Mouse (Mus musculus): ENCODE data around the gene Neil1. TPM values are rescaled to one million over a fixed set of nuclear protein-coding genes. Genes with fewer than 3 reads are reported as not detected.

Neil1 gene
- polyA plus RNA-seq (2015; fragmentation: Nextera tagmentation; extraction: Ambion mirVana): 8.4 and 8.9 TPM in 2 replicates

DNA sequence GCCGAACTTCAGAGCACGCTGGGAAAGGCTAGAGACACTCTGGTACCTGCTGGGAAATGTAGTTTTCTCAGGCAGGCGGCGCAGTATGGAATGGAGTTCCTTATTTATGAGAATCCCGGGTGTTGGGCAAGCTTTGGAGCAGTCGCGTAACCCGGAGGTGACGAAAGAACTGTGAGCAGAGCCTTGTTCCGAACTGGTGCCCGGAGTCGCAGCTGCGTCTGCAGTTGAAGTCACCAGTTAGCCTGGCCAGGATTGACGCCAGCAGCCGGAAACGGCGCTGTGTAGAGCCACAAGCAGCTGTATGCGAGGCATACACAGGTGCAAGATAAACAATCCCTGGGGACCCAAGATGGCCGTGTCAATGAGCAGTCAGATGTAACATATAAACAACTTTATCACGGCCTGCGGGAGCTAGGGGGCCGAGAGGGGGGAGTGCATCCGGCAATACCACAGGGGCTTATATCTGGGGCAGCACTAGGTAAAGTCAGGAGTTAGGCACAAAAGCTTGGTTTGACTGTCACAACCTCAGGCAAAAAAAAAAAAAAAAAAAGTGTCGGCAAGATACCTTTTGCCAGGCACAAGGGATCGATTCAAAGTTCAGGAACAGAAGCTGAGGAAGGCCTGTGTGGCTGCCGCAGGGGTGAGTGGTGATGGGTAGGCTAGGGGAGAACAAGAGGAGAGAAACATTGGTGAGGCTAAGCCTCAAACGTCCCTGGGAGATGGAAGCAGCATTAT lies at the start of gene Neil1:
Gene Neil1, minus strand, starts transcription at position 162 of the 735 bp plus-strand sequence.
- peak; percentile 90 for ATAC-seq (ENCODE audit: insufficient read depth, low FRiP score)
- Histone ChIP-seq H3K9ac (ENCODE audit: low read length) (peak within 1 kb of the TSS; percentile 83), H3K9me3 (replicated peaks; ENCODE audit: control insufficient read depth, low read length) (no peaks in the 10 kb centered on the region), H3K27me3 (ENCODE audit: control insufficient read depth, insufficient read depth, low read length) (no peaks in the 10 kb centered on the region), H3K4me2 (ENCODE audit: low read depth, low read length) (peak within 1 kb of the TSS; percentile 75), H3K36me3 (ENCODE audit: control insufficient read depth, insufficient read depth, low read length) (no peaks in the 10 kb centered on the region), H3K4me3 (replicated peaks; ENCODE audit: low read length) (peak within 1 kb of the TSS; percentile 64), H3K27ac (ENCODE audit: low read length) (peak within 1 kb of the TSS; percentile 93), H3K4me1 (ENCODE audit: control insufficient read depth, insufficient read depth, low read length) (peaks cover 15% of the 10 kb centered on the region; the same call in 1 of the 2 replicates)
- WGBS: 1% methylated on average over 27 of the region's 27 CpGs

DNA sequence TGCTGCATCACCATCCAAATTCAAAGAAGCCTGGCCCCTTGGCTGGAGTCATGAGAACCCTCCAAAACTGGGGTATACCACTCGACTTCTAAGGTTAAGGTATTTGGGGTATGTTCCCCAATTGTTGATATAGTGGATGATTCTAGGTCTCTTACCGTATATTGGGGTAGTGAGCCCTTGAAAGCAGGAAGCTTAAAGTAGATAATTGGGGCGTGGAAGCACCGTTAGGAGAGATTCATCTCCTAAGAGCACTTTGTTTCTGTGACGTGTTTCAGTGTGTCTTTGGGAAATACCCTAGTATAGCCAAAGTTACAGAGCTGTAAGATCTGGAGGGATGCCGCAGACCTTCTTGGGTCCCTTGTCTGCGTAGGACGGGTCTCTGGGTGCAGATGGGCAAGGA lies 49.3 kb upstream of the Neil1 start:
- no peaks in the 10 kb centered on the region for H3K27me3 ChIP-seq (ENCODE audit: control insufficient read depth, insufficient read depth, low read length)
- ATAC-seq (ENCODE audit: insufficient read depth, low FRiP score): no peak
- H3K9me3 ChIP-seq (replicated peaks; ENCODE audit: control insufficient read depth, low read length): no peaks in the 10 kb centered on the region
- 66% methylated on average over 8 of the region's 8 CpGs for WGBS
- no peak overlapping the region for H3K9ac ChIP-seq (ENCODE audit: low read length)
- H3K27ac ChIP-seq (ENCODE audit: low read length): no peak overlapping the region
- H3K36me3 ChIP-seq (ENCODE audit: control insufficient read depth, insufficient read depth, low read length): no peaks in the 10 kb centered on the region
- no peak overlapping the region for H3K4me3 ChIP-seq (replicated peaks; ENCODE audit: low read length)
- no peaks in the 10 kb centered on the region for H3K4me1 ChIP-seq (ENCODE audit: control insufficient read depth, insufficient read depth, low read length)
- no peak overlapping the region for H3K4me2 ChIP-seq (ENCODE audit: low read depth, low read length)

DNA sequence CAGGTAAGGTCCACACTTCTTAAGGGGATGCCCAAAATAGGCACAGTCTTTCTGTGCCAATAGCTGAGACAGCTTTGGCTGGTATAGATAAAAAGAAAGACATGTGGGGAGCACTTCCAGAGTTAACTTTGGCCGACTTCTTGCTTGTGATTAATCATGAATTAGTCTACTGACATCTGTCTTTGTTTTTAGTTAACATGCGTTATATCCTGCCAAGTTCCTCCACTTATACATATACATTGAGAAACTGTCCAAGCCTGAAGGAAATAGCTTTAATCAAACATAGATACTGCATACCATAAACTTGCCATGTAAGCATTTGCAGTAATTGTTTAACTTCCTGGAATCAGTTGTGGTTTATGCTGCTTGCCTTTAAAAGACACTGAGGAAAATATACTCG lies 48.6 kb upstream of the Neil1 start:
- Histone ChIP-seq H3K4me2 (ENCODE audit: low read depth, low read length) (no peak overlapping the region), H3K4me1 (ENCODE audit: control insufficient read depth, insufficient read depth, low read length) (no peaks in the 10 kb centered on the region), H3K9ac (ENCODE audit: low read length) (no peak overlapping the region), H3K9me3 (replicated peaks; ENCODE audit: control insufficient read depth, low read length) (no peaks in the 10 kb centered on the region), H3K4me3 (replicated peaks; ENCODE audit: low read length) (no peak overlapping the region), H3K27ac (ENCODE audit: low read length) (no peak overlapping the region), H3K36me3 (ENCODE audit: control insufficient read depth, insufficient read depth, low read length) (no peaks in the 10 kb centered on the region), H3K27me3 (ENCODE audit: control insufficient read depth, insufficient read depth, low read length) (no peaks in the 10 kb centered on the region)
- 42% methylated on average over 3 of the region's 3 CpGs for WGBS
- no peak for ATAC-seq (ENCODE audit: insufficient read depth, low FRiP score)

DNA sequence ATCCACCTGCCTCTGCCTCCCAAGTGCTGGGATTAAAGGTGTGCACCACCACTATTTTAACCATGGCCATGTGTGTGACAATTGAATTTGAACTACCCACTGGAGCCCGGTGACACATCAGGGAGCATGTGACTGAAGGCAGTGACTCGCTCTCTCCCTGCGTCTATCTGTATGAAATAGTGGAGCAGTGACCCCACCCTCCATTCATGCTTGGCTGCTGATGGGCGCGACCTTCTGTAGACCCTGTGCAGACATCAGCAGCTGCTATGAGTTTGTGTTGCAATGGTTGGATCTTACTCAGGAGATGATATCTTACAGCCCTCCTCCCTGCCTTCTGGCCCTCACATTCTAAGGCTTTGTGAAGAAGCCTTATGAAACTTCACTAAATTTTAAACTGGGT lies 20.3 kb upstream of the Neil1 start:
- Histone ChIP-seq H3K4me3 (replicated peaks; ENCODE audit: low read length) (no peak overlapping the region), H3K27me3 (ENCODE audit: control insufficient read depth, insufficient read depth, low read length) (no peaks in the 10 kb centered on the region), H3K27ac (ENCODE audit: low read length) (no peak overlapping the region), H3K9me3 (replicated peaks; ENCODE audit: control insufficient read depth, low read length) (no peaks in the 10 kb centered on the region), H3K4me2 (ENCODE audit: low read depth, low read length) (no peak overlapping the region), H3K4me1 (ENCODE audit: control insufficient read depth, insufficient read depth, low read length) (no peaks in the 10 kb centered on the region), H3K36me3 (ENCODE audit: control insufficient read depth, insufficient read depth, low read length) (no peaks in the 10 kb centered on the region), H3K9ac (ENCODE audit: low read length) (no peak overlapping the region)
- ATAC-seq (ENCODE audit: insufficient read depth, low FRiP score): no peak
- 66% methylated on average over 5 of the region's 5 CpGs for WGBS

DNA sequence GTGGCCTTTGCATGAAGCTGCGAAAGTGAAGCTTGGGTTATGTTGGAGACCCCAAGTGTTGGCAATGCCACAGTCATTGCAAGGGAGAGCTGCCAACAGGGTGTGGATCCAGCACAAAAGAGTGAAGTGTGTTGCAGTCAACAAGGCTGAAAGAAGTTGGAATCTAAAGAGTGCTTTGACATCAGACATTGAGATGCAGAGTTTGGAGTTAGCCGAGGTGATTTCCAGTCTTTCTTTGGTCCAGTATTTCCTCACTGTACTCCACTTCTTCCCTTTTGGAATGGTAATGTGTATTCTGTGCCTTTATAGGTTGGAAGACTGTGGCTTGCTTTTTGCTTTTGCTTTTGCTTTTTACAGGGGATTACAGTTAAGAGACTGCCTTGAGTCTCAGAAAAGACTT lies 18.1 kb upstream of the Neil1 start:
- Histone ChIP-seq H3K4me3 (replicated peaks; ENCODE audit: low read length) (no peak overlapping the region), H3K36me3 (ENCODE audit: control insufficient read depth, insufficient read depth, low read length) (no peaks in the 10 kb centered on the region), H3K4me2 (ENCODE audit: low read depth, low read length) (no peak overlapping the region), H3K9me3 (replicated peaks; ENCODE audit: control insufficient read depth, low read length) (no peaks in the 10 kb centered on the region), H3K4me1 (ENCODE audit: control insufficient read depth, insufficient read depth, low read length) (no peaks in the 10 kb centered on the region), H3K27ac (ENCODE audit: low read length) (no peak overlapping the region), H3K9ac (ENCODE audit: low read length) (no peak overlapping the region), H3K27me3 (ENCODE audit: control insufficient read depth, insufficient read depth, low read length) (no peaks in the 10 kb centered on the region)
- WGBS: 88% methylated on average over 2 of the region's 2 CpGs
- ATAC-seq (ENCODE audit: insufficient read depth, low FRiP score): no peak

DNA sequence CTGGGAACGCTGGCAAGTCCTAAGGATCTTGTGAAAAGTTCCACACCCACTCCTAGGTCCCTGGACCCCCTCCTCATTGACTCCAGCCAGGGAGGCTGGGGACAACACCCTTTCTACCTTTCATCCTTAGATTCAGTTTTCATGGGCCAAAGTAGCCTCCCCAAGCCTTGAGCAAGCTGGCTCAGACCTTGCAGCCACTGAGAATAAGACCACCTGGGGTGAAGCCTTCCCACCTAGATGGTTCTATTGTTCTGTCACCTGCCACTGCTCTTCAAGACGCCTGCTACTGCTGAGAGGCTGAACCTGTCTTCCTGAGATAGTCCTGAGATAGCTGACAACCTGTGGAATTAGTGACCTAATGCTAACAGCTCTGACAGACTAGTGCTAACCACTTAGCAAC lies 15.0 kb upstream of the Neil1 start:
- Histone ChIP-seq H3K27ac (ENCODE audit: low read length) (no peak overlapping the region), H3K36me3 (ENCODE audit: control insufficient read depth, insufficient read depth, low read length) (no peaks in the 10 kb centered on the region), H3K4me1 (ENCODE audit: control insufficient read depth, insufficient read depth, low read length) (no peaks in the 10 kb centered on the region), H3K4me3 (replicated peaks; ENCODE audit: low read length) (no peak overlapping the region), H3K27me3 (ENCODE audit: control insufficient read depth, insufficient read depth, low read length) (no peaks in the 10 kb centered on the region), H3K9me3 (replicated peaks; ENCODE audit: control insufficient read depth, low read length) (no peaks in the 10 kb centered on the region), H3K9ac (ENCODE audit: low read length) (no peak overlapping the region), H3K4me2 (ENCODE audit: low read depth, low read length) (no peak overlapping the region)
- 50% methylated on average over 2 of the region's 2 CpGs for WGBS
- no peak for ATAC-seq (ENCODE audit: insufficient read depth, low FRiP score)

DNA sequence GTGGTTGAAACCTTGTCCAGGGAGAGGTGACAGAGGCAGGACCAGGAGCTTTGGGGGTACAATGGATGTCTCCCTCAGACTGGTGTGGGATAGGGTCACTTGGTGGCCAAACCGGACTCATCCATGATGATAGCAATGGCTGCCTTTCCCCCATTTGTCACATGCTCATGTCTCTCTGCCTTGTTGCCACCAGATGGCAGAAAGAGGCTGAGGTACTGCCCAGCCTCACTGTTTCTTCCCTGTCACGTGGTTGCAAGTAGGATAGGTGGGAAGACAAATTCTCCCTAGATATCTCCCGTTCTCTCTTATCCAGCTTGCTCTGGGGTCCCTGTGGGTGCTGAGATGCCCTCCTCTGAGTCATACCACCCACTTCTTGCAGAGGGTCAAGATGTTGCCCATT lies 14.4 kb upstream of the Neil1 start:
- H3K4me2 ChIP-seq (ENCODE audit: low read depth, low read length): no peak overlapping the region
- no peak for ATAC-seq (ENCODE audit: insufficient read depth, low FRiP score)
- H3K36me3 ChIP-seq (ENCODE audit: control insufficient read depth, insufficient read depth, low read length): no peaks in the 10 kb centered on the region
- H3K27me3 ChIP-seq (ENCODE audit: control insufficient read depth, insufficient read depth, low read length): no peaks in the 10 kb centered on the region
- H3K9me3 ChIP-seq (replicated peaks; ENCODE audit: control insufficient read depth, low read length): no peaks in the 10 kb centered on the region
- no peak overlapping the region for H3K9ac ChIP-seq (ENCODE audit: low read length)
- no peak overlapping the region for H3K27ac ChIP-seq (ENCODE audit: low read length)
- no peak overlapping the region for H3K4me3 ChIP-seq (replicated peaks; ENCODE audit: low read length)
- H3K4me1 ChIP-seq (ENCODE audit: control insufficient read depth, insufficient read depth, low read length): peaks cover 4% of the 10 kb centered on the region
- WGBS: 9% methylated on average over 3 of the region's 3 CpGs

DNA sequence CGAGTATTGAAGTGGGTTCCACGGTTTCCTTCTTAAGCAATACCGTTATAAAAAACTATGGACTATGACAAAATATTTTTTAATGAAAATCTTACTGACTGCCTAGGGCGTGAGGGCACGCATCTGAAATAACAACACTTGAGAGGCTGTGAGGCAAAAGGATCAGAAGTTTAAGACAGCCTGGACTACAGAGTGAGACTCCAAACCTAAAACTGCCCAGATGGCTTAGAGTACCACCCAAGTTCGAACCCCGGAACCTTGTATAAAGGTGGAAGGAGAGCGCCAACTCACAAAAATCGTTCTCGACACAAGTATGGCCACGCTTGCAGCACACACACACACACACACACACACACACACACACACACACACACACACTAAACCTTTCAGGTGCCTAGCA lies 10.4 kb upstream of the Neil1 start:
- peak overlapping the region; percentile 53 for H3K9ac ChIP-seq (ENCODE audit: low read length)
- H3K36me3 ChIP-seq (ENCODE audit: control insufficient read depth, insufficient read depth, low read length): no peaks in the 10 kb centered on the region
- ATAC-seq (ENCODE audit: insufficient read depth, low FRiP score): peak; percentile 26; the same call in 1 of the 2 replicates
- 36% methylated on average over 11 of the region's 11 CpGs for WGBS
- H3K4me3 ChIP-seq (replicated peaks; ENCODE audit: low read length): peak overlapping the region; percentile 77
- no peaks in the 10 kb centered on the region for H3K27me3 ChIP-seq (ENCODE audit: control insufficient read depth, insufficient read depth, low read length)
- no peaks in the 10 kb centered on the region for H3K9me3 ChIP-seq (replicated peaks; ENCODE audit: control insufficient read depth, low read length)
- H3K27ac ChIP-seq (ENCODE audit: low read length): no peak overlapping the region
- peaks cover 8% of the 10 kb centered on the region for H3K4me1 ChIP-seq (ENCODE audit: control insufficient read depth, insufficient read depth, low read length)
- peak overlapping the region; percentile 93 for H3K4me2 ChIP-seq (ENCODE audit: low read depth, low read length)

DNA sequence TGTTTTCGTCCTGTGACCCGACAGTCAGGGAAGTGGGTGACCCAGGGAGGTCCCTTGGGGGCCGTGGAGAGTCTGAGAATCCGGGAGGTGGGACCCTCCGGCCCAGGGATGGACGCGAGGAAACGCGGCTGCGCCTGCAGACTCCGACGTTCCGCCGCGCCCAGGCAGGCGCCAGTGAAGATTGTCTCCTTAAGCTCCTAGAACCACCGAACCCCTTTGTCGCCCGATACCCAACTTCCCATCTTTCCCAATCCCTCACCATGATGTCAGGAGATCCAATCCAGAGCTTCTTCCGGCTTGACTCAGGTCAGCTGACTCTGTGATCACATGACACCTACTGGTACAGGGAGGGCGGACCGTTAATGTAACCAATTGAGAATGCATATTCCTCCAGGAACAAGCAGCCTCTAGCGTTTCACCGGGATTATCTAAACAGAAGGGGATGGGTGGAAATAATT lies 9.9 kb upstream of the Neil1 start, which contains the start of gene Commd4:
Gene Commd4, minus strand, starts transcription at position 319 of the 458 bp plus-strand sequence.
- Histone ChIP-seq H3K9ac (ENCODE audit: low read length) (peak within 1 kb of the TSS; percentile 81), H3K4me3 (replicated peaks; ENCODE audit: low read length) (peak within 1 kb of the TSS; percentile 77), H3K9me3 (replicated peaks; ENCODE audit: control insufficient read depth, low read length) (no peaks in the 10 kb centered on the region), H3K4me1 (ENCODE audit: control insufficient read depth, insufficient read depth, low read length) (peaks cover 8% of the 10 kb centered on the region), H3K36me3 (ENCODE audit: control insufficient read depth, insufficient read depth, low read length) (no peaks in the 10 kb centered on the region), H3K4me2 (ENCODE audit: low read depth, low read length) (peak within 1 kb of the TSS; percentile 93), H3K27me3 (ENCODE audit: control insufficient read depth, insufficient read depth, low read length) (no peaks in the 10 kb centered on the region), H3K27ac (ENCODE audit: low read length) (no peak within 1 kb of the TSS)
- ATAC-seq (ENCODE audit: insufficient read depth, low FRiP score): peak; percentile 92
- under 1% methylated on average over 24 of the region's 24 CpGs for WGBS
